Mouse (Mus musculus) kidney, adult 11 months (tissue): ENCODE results near the gene Hjurp.

ENCODE experiments used
- DNase-seq: peaks from one replicate; pipeline ENCODE4 v3.0.0; 2022

Hjurp gene

DNA sequence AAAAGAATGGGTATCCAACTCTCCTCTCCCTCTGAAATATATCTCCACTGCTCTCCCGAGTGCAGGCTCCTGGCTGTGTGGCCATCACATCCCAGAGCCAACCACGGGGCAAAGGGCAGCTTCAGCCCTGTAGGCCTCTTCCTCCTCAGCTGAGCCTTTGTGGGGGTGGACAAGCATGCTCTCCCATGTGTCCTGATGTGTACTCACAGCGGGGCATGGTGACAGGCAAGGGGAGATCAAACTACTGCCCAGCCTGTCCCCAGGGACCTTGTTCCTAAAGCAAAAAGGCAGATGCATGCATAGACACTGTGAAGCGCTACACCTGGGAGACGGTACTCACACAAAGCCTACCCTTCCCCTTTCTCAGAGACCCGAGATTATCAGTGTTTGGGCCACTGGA lies 17.3 kb downstream of the Hjurp start:
- peak; percentile 67 for DNase-seq

DNA sequence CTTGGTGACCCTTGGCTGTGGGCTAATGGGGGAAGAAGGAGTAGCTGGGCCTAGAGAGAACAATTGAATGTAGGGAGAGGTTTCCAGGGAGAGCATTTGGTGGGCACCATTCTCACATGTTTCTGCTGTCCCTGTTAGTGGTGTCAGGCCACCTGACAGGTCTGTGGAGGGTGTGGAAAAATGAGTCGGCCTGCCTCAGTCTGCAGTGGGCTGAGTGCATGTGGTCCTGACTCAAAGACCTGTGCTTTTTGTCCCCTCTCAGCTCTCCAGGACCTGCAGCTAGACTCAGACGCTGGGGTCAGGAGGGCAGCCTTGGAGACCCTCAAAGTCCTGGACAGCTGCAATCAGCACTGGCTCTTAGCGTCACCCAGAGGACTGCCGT lies 17.8 kb downstream of the Hjurp start:
- no peak for DNase-seq

DNA sequence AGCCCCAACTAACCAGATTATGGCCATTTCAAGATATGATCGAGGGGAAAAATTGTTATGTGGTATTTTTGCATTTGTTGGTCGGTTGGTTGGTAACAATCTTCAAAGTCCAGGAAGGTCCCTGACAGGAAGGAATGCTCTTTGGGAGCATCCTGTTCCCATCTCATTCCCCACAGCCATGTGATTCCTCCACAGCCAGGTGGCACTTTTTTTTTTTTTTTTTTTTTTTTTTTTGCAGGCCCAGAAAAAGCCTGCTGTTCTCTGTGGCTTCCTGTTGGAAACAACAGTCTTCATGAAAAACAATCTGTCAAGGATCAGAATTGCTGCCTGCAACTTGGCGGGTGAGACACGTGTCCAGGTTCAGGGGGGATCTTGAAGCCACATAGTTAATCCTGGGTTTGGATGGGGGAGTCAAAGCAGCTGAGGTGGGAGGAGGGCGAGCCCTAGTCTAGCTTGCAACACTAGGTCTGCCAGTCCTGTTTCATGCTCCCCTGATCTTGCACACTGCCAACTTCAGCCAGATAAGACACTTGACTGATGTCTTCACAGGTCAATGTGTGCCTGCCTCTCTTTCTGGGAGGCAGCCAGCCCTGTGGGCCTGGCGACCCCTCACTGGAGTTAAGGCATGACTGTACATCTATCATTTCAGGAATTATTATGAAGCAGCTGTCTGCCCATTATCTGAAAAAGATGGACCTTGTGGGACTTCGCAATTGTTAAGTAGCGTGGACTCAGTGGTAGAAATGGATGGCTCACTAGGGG lies 18.4 kb downstream of the Hjurp start:
- DNase-seq: no peak

DNA sequence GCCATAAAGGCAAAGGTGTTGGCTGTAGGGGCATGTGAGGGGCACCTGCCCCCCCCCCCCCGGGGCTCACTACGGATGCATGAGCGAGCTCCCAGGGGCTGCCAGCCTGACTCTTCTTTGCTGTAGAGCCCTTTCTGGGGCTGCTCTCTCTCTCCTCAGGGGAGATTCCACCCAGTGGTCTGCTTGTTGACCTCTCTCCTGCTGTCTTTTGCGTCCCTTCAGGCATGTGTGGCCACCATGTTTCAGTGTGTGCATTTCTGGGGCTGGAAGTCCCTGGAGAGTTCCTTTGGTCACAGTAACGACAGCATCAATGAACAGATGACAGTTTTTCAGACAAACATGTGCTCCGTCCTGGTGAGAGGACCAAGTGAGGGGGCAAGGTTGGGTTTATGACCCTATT lies 19.1 kb downstream of the Hjurp start:
- no peak for DNase-seq

DNA sequence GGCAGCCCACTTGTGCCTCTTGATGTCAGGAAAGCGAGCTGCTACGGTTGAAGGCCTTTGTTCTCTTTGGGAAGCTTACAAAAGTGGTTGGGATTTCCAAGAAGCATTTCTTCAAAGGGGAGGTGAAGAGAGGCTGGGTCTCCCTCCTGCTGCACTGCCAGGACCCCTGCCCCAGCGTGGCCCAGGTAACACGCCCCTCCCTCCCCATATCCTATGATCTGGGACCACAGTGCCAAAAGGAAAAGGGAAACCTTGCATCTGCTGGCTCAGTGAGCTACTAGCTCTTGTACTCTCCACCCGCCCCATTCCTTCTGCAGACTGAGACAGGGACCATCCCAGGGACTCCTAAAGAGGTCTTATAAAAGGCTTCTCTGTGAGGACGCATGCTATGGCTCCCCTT lies 19.8 kb downstream of the Hjurp start:
- no peak for DNase-seq

DNA sequence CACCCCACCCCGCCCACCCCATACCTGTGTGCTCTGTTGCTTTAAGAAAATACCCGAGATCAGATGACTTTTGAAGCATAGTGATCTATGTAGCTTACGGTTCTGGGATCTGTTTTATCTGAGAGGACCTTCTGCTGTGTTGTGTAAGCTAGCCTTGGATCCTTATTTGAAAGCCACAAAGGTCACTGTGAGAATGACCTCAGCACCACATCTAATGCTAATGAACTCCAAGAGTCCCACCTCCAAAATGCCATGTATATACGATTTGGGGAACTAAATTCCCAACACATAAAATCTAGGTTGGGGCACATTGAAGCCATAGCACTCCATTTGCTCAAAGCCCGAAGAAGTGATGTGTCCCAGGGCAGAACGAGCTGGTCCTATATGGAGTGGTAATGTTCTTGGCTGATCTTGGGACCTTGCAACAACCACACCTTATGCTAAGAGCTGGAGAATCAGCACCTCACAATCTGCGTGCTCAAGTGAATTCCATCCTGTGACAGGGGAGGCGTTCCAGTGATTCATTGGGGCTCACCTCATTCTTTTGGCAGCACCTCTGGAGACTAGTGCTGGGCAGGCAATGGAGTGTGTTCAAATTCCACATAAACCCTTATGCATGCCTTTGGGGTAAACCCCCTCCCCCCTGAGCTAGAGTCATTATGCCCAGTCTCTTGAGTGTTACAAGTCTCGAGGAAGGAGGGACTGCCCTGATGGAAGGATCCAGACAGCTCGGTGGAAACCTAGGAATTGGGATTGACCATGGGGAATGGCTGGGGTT lies 20.4 kb downstream of the Hjurp start:
- DNase-seq: no peak

DNA sequence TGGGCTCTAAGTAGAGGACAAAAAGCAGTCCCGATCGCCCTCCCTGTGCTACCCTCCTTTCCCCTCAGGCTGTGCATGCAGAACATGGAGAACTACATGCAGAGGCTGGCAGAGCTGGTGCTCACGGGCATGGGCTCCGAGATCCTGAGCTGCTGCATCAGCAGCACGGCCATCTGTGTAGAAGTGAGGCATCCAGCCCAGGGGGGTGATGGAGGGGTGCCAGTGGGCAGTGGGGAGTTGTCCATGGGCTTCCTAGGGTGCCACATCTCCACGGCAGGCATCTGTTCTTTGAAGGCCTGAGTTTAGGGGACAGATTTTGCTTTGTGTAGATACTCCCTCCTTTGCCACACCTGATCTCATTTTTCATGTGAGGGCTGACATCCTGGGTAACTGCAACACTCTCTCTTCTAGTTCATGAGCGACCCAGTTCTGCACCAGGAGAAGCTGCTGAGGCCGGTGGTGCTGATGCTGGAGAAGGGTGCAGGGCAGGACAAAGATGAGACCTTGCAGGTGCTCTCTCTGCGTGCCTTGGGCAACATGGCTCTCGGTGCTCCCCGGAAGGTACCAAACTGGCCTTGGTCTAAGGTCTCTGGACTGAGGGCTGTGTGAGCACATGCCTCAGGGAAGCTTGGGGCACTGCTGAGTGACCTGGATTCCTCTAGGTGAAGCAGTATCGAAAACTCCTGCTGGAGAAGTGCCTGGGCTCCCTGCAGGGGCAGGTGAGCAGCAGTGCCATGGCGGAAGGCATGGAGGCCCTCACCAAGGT lies 21.3 kb downstream of the Hjurp start:
- no peak for DNase-seq

DNA sequence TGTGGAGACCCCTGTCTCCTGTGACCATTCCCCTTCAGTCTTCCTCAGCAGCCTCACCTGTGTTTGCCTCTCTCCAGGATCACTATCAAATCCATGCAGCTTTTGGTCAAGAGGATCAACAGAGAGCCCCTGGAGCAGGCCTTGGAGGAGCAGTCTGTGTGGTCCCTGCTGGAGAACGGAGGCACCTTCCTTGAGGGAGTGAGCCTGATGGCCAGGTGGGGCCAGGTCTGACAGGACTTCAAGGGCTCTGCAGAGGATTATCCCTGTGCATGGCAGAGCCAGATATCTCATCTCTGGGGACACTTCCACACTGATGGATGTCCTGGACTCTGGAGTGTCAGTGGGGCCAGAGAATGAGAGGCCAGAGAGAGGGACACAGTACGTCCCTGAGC lies 22.0 kb downstream of the Hjurp start:
- no peak for DNase-seq

DNA sequence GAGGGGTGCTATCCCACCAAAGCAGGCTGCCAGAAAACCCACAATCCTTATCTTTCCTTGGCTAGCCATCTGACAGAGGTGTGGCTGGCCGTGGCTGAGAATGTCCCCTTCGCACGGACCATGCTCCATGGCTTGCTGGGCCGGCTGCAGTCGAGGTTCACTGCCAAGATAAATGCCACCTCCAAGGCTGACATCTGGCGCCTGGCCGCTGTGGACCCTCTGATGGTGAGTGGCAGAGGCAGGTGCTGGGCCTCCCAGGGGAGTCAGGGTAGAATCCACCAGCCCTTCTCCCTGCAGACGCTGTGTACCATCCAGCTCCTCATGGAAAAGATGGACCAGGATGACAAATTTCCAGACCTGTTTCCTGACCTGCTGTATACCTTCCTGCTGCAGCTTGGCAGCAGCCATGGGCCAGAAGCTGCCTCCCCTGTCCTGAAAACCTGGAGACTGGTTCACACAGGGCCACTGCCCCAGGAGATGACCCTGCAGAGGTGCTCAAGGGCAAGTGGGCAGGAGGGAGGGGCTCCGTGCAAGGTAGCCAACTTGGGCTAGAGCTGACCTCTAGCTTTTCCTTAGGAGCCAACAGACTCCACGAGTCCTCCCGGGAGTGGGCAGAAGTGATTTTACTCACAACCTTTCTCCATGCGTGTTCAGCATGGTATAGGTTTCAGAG lies 22.5 kb downstream of the Hjurp start:
- DNase-seq: no peak

DNA sequence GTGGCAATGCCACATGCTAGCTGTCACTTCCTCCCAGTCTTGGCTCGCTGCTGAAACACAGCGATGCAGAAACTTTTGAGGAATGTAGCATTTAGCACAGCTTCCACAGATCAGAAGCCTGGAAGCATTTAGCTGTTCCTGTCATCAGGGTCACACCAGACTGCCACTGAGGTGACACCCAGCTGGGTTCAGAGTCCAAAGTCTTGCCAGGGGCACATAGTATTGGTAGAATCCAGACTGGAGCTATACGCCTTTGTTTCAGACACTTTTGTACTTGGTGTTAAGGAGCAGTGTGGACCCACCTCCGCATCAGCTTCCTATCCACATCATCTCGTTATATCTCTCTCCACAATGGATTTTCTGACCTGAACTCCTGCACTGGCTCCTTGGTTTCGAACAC lies 23.9 kb downstream of the Hjurp start:
- no peak for DNase-seq

DNA sequence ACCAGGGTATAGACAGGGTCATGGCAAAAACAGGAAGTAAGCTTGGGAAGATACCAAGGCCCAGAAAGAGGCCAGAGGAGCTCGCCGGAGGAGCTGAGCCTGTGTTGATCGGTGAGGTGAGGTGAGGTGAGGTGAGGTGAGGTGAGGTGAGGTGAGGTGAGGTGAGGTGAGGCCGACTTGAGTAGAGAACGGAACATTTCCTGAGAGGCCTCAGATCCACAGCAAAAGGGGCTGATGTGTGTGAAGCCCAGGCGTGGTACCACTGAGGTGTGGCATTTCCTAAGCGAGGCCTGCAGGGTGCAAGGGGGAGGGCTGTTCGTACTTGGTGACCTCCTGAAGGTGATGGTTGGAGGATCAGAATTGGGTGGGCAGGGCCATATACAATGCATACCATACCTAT lies 24.3 kb downstream of the Hjurp start:
- no peak for DNase-seq

DNA sequence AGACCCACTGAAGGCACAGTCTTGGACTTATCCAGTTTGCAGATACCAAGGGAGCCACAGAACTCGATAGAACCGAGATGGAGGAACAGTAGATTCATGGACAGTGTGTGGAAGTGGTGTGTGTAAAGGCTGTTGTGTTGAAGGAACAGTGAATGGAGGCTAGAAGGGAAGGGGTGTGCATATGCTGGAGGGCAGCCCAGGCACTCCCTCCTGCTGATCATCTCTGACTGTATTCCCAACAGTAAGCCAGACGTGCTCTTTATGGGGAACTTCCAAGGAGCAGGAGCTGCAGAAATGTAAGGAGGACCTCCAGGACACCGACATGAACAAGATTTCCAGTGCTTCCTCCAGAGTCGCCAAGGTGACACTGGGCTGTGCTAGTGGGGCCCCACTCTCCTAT lies 27.4 kb downstream of the Hjurp start:
- no peak for DNase-seq

DNA sequence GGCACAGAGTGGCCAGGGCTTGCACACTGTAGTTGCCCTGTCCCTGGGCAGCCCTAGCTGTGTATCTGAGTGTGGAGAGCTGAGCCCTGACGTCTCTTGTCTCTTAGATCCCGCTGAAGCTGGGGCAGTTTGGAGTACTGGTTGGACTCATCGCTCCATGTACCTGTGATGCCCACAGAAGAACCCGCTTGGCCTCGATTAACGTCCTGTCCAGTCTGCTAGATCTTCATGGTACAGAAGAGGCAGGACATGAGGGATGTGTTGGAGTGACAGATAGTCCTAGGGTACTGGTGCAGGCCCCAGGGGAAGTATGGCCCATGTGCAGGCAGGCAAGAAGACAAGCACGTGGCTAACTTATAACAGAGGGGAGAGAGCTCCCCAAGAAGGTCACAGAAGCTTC lies 27.8 kb downstream of the Hjurp start:
- DNase-seq: no peak

DNA sequence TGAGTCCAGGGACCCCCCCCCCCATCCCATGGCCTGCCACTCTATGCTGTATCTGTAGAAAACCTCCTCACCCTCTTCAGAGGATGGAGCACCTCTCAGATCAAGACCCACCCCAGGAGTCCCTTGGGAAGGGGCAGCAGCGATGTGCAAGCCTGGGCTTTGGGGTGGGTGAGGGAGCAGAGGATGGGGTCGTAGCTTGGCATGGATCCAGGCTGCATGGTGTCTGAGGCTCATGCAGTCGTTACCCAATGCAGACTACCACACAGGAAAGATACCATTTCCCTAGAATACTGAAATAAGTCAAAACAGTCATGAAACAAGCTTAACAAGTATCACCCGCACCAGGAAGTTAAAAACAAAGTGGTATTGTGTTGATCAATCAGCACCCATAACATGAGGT lies 28.8 kb downstream of the Hjurp start:
- no peak for DNase-seq

DNA sequence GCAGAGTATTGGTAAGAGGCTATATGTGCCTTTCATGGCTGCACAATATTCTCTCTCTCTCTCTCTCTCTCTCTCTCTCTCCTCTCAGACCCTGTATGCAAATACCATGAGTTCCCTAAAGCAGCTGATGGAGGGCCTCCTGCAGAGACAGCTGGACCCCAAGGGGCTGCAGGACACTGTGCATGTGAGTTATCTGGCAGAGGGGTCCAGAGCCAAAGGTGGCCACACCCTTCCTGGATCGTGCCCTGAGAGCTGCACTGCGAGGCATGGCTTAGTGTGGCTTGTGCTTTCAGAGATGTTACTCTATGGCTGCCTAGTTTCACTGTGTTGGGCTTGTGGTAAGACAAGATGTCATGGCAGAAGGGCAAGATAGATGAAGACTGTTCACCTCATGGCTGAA lies 29.8 kb downstream of the Hjurp start:
- no peak for DNase-seq

DNA sequence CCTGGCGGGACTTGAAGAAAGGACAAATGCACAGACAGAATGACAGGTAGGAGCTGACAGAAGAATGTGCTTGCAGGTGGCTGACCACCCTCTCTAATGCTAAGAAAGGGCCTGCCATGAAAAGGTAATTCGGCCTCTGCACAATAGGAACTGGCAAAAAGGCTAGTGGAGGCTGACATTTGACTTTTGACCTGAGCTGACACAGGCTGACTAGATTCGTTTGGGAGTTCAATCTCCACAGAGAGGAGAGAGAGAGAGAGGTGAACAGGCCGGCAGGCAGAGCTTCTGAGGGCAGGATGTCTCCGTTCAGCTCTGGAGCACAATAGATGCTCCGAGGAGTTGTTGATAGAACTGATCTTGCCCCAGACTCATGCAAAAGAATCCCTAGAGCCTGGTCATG lies 31.0 kb downstream of the Hjurp start:
- no peak for DNase-seq

DNA sequence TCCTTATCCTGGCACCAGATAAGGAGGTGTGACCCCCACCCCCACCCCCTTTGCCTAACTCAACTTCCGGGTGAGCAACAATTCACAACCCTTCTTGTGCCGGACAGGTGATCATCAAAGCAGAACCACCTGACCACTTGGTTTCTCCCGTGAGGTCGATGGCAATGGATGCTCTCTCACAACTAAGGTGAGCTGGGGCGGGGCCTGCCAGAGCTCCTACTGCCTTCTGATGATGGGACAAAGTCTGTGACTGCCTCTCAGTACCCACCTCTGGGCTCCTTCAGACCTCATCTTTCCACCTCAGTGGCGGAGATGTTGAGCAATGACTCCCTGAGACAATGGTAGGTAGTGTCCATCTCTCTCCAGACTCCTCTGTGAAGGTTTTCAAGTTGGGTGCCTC lies 31.6 kb downstream of the Hjurp start:
- DNase-seq: no peak

DNA sequence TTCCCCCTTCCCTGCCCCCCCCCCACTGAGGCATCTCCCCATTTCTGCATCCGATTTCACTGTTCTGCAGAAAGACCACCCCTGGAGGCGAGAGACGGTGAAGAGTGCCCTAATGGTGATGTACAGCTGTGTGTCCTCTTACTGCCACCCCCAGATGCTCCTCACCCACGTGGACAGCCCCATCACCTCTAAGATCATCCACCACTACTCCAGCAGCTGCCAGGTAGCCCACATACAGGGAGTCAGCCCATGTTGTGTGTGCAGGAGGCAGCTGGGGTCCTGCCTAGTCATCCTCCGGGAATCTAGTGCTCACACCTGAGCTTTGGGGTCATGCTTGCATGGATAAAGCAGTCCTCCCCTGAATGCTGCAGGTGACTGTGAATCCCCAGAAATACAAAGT lies 33.6 kb downstream of the Hjurp start:
- no peak for DNase-seq

DNA sequence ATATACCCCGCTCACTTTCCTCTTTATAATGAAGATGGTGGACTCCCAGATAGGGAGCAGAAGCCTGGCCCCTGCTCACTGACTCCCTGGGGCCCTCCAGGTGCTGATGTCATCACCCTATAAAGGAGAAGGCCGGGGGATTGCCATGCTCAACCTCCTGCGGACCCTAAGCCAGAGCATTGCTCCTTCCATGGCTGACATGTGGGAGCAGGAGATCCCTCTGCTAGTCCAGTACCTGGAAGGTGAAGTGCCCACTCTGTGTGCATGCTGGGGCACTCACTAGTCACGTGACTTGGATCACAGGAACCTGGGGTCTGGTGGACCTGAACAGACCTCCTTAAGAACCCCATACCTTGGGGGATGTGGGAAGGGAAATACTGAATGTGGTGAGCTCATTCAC lies 36.9 kb downstream of the Hjurp start:
- no peak for DNase-seq

DNA sequence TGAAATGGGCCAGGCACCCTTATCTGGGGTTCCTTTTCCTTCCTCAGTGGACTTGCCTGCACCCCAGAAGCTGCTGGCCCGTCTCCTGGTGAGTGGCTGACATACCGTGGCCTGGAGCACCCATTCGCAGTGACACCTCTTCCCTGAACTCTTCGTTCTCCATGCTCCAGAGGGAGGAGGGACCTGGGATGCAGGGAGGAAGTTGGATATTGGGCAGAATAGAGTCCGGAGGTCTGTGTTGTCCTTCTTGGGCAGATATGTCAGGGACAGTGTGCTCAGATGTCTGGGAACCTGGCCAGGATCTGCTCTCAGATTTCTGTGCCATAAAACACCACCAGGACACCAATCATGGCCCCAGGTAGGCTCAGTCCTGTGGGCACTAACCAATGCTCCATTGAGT lies 37.4 kb downstream of the Hjurp start:
- DNase-seq: no peak

DNA sequence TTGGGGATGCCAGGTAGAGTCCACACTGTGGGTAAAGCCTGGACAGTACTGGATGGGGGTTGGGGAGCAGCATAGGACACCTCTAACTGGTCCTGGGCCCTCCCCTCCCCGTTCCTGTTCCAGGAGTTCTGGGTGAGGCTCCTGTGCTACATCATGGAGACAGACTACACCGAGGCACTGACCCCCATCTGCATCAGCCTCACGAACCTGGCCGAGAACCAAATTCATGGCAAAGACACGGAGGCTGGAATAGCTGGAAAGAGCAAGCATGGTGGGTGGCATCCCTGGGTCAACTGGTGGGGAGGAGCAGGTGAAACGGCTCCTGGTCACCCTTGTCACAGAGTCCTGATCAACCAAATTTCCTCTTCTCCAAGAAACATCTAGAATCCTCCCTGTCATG lies 38.7 kb downstream of the Hjurp start:
- DNase-seq: no peak

DNA sequence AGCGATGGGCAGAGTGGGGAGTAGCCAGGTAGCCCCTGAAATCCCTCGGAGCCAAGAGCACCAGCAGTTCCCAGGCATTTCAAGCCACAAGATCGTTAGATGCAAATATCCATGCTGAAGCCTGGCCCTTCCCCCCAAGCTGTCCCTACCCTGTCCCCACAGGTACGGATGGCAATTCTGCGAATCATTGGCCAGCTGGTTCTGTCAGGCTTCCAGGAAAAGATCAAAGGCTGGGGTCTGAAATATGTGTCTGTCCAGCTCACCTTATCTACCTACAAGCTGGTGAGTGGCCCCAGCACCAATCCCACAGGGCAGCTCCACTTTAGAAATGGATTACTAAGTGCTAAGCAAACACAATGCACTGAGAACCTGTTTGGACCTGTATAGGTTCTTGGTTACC lies 40.1 kb downstream of the Hjurp start:
- no peak for DNase-seq

DNA sequence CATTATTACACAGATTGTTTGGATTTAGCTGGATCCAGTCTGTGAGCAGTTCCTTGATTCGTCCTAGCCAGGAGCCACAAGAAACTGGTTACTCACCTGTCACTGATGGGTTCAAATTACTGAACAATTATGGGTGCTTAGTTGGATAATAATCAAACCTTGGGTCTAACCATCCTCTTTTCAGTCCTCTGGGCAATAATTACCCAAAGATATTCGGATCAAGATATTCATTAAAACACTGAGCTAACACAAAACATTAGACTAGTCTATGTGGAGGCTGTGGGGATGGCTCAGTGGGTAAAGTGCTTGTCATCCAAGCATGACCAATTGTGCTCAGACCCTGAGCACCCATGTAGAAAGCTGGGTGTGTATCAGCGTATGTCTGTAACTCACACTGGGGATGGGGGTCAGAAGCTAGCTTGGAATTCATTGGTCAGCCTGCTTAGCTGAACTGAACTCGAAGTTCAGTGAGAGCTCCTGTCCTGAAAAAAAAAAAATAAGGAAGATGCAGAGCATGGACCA lies 41.5 kb downstream of the Hjurp start:
- DNase-seq: no peak
